Mouse (Mus musculus) hematopoietic stem cell, adult 5-6 weeks (primary cell): ENCODE data around the gene Nkain2. TPM values are rescaled to one million over a fixed set of nuclear protein-coding genes. Genes with fewer than 3 reads are reported as not detected.

Experiments used
- ATAC-seq, 2 experiments: fragments of 125-278 bp in 1 of 2; replicated peaks in 1 of 2; 2 replicates each; pipeline ENCODE4 v1.8.0; 2016 to 2017; ENCODE audit warnings: inconsistent platforms in 2 of 2, mild to moderate bottlenecking in 2 of 2, moderate number of reproducible peaks in 2 of 2, low read depth in 1 of 2, moderate TSS enrichment in 1 of 2; ENCODE audit not compliant: low FRiP score in 2 of 2, poor library complexity in 2 of 2, severe bottlenecking in 2 of 2, insufficient read depth in 1 of 2, low TSS enrichment in 1 of 2
- total RNA-seq: library from RNA; stranded (forward); fragments of 172-1452, 232-1000 nt; gene quantifications from 2 replicates; pipeline ENCODE4 v1.2.3, GENCODE M21; 2017

The Nkain2 gene
- total RNA-seq, 1 experiment from 2014 or later: not detected

- ATAC-seq: no peak
These were observed 577.5 kb downstream of the Nkain2 start for GRCm38 (mm10) chr10:32312754-32313153.

GRCm38 (mm10) chr10:32301024-32301597 is 589.2 kb downstream of the Nkain2 start:
- no peak for ATAC-seq

- no peak for ATAC-seq
These were observed 599.8 kb downstream of the Nkain2 start for GRCm38 (mm10) chr10:32290487-32290886.

- ATAC-seq: no peak
These were observed 606.6 kb downstream of the Nkain2 start for GRCm38 (mm10) chr10:32283690-32284089.

GRCm38 (mm10) chr10:32243266-32243882 is 646.9 kb downstream of the Nkain2 start:
- ATAC-seq: no peak

GRCm38 (mm10) chr10:32241168-32241567 is 649.1 kb downstream of the Nkain2 start:
- ATAC-seq: no peak

GRCm38 (mm10) chr10:32182951-32183350 is 707.3 kb downstream of the Nkain2 start:
- no peak for ATAC-seq

GRCm38 (mm10) chr10:32091354-32091753 is 798.9 kb downstream of the Nkain2 start:
- no peak for ATAC-seq

- no peak for ATAC-seq
These were observed 829.9 kb downstream of the Nkain2 start for GRCm38 (mm10) chr10:32060396-32060795.

GRCm38 (mm10) chr10:32058251-32058650 is 832.0 kb downstream of the Nkain2 start:
- ATAC-seq: no peak

GRCm38 (mm10) chr10:32052546-32053295 is 837.5 kb downstream of the Nkain2 start:
- no peak for ATAC-seq

GRCm38 (mm10) chr10:32052045-32052444 is 838.2 kb downstream of the Nkain2 start:
- no peak for ATAC-seq

GRCm38 (mm10) chr10:32029996-32030395 is 860.3 kb downstream of the Nkain2 start:
- ATAC-seq: no peak

- no peak for ATAC-seq
These were observed 871.9 kb downstream of the Nkain2 start for GRCm38 (mm10) chr10:32018385-32018784.

- ATAC-seq: no peak
These were observed 889.0 kb downstream of the Nkain2 start for GRCm38 (mm10) chr10:32001216-32001753.

GRCm38 (mm10) chr10:31993205-31993604 is 897.1 kb downstream of the Nkain2 start:
- ATAC-seq: no peak

GRCm38 (mm10) chr10:31978387-31978786 is 911.9 kb downstream of the Nkain2 start:
- ATAC-seq: no peak

GRCm38 (mm10) chr10:31947178-31947726 is 943.0 kb downstream of the Nkain2 start:
- no peak for ATAC-seq
